Mouse (Mus musculus) kidney, adult 2 months (tissue): Measurements from ENCODE around the gene Lrba.

Source experiments
- CTCF ChIP-seq: fragments of 200-500 bp; conservative IDR thresholded peaks from 2 replicates; pipeline ENCODE4 v1.5.1; 2011; ENCODE audit warnings: low read depth, mild to moderate bottlenecking, control low read depth, low read length, moderate library complexity, mixed read lengths; ENCODE audit not compliant: insufficient read depth, insufficient read length
- POLR2A ChIP-seq: fragments of 200-500 bp; IDR thresholded peaks from one replicate; pipeline ENCODE4 v1.6.1; 2011; ENCODE audit warnings: low read depth, low read length, control low read depth

DNA sequence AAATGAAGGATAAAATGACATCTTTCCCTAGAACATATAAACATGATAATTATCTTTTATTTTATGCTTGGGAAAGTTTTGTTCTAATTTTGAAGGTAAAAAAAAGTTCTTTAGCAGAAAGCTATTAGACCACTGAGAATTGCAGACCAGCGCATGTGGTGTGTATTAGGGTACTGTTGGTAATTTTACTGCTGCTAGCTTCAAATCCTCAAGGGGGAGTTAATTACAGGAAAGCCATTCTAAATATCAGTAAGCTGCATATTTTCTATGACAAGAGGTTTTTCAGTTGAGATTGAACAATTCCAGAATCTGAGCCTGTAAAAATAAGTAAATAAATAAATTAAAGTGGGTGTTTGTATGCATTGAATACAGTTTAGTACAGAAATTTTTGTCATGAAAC is 312.3 kb downstream of the Lrba start:
- TF ChIP-seq CTCF (no peak), POLR2A (no peak)
